Mouse (Mus musculus): ENCODE data around the gene Arid1a.

DNA sequence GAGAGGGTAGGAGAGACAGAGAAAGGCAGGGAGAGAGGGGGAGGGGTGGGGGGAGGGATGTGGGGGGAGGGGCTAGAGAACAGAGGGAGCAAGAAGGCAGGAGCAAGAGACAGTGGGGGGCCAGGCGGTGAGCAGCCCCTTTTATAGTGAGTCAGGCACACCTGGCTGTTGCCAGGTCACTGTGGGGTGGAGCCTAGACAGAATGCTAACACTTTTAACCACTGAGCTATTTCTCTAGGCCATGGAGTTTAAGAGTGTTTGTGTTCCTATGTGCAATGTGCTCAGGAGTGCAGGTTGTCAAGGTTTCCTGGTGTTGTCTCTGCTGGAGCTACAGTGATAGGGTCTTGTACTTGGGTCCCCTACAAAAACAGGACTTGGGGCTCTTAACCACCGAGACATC, 97.8 kb downstream of the Arid1a start:
- TF ChIP-seq CTCF (IDR thresholded peaks at IDR 0.05; ENCODE audit: extremely low read depth, insufficient read length, insufficient replicate concordance, low read depth, low read length) (no peak), POLR2A (IDR thresholded peaks at IDR 0.05; ENCODE audit: low read depth, low read length) (no peak)
